Mouse (Mus musculus): ENCODE measurements around the gene Sall1.

Gene Sall1

DNA sequence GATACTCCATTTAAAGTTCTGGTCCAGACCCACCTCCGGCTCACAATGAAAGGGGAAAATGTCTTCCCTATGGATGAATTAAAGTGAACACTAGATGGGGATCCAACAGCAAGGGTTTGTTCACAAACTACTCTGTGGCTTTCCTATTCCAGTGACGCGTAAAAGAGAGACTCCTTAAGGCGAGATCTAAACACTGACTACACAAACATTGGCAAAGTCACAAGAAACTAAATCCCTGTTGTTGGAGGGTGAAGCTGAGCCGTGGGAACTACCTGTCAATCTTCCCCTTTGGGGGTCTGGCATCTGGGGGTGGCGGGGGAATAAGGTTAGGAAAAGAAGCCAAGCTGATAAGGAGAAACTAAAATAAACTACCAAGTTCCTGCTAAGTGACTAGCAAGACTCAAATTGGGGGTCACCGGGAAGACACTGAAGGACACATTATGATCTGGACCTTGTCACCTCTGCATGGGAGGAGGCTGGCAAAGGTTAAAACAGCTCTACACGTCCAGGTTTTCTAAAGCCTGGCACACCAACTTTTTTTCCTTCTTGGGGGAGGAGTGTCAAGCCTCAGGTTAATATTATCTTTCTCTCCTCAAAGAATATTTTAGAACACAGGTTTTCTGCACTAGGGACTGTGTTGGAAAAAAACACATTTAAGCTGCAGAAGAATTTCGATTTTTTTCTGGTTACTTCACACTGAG lies 6.3 kb downstream of the Sall1 start:
- no peak for DNase-seq

DNA sequence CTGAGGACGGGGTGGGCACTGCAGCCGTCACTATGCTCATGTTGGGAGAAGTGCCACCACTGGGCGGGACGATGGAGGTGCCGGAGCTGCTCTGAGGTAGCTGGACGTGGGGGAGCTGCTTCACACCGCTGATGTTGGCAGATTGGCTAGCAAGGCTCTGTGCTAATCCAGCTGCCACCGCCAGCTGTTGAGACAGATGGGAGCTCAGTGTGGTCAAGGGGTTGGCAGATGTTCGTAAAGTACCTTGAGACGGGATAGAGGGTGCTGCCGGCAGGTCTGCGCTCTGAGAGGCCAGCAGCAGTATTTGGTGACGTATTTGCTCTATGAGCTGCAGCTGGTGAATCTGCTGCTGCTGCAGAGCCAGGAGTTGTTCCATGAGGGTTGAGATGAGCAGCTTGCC lies 11.6 kb downstream of the Sall1 start:
- no peak for DNase-seq

DNA sequence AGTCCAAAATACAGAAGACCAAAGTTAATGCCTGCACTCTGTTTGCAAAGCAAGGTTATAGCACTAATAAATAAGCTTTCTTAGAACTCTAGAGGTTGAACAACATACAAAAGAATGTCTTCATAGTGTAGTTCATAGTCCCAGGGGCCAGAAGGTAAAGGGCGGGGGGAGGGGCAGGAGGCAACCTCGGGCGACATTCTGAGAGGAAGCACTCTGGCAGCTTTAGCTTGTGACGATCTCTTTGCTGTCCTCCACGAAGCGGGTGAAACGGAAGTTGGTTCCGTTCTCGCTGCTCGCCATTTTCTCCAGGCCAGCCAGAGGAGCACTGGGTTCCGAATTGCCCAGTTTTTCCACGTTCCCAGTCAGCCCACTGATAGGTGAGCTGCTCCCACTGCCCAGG lies 15.8 kb downstream of the Sall1 start:
- DNase-seq, result no peak

DNA sequence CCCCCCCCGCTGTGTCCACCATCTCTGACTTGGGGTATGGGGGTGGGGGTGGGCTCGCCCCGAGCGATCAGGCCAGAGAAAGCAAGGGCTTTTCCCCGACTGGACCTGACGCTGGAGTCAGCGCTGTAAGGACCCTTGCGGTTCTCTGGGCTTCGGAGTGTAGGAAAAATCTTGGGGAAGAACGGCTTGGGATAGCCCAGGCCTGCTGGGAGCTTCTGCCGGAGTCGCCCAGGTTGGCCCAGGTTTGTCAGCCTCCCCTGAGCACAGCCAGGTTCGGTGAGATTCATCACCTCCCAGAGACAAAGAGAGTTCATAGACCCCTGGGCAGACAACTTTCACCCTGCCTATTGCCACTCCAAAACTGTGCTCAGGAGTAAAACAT lies 17.8 kb downstream of the Sall1 start:
- no peak for DNase-seq

DNA sequence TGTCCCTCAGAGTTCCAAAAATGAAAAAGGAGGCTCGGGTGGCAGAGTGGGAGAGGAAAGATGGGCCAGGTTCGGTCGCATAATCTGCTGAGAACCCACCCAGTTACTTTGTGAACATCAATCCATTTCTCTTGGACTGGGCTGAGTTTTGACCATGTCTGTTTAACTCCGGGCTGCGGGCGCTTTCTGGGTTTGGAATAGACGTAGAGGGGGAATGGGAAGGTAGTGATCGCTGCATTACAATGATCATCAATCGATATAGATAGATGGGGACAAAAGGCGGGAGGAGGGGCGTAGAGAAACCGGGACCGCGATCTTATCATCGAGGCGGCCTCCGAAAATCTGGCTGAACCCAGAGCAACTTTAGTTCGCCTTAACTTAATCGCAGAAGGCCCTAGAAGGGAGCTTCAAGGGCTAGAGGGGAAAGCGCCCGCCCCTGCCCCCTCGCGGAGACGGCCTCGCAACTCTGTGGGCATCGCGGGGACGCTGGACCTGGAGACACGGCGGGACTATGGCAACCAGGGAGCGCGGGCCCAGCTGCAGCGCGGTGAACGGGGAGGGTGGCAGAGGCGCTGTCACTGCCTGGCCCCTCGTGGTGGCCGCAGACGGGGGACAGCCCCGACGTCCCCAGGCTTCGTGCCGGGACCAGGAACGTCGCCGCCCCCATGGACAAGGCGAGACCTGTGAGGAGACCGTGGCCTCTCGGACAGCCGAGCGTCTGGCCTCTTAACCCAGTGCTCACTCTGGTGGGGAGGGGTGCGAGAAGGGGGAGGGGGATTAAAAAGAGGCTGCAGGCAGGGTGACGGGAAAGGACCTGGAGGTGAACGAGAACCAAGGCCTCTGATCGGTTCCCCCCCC lies 18.5 kb downstream of the Sall1 start:
- no peak for DNase-seq

DNA sequence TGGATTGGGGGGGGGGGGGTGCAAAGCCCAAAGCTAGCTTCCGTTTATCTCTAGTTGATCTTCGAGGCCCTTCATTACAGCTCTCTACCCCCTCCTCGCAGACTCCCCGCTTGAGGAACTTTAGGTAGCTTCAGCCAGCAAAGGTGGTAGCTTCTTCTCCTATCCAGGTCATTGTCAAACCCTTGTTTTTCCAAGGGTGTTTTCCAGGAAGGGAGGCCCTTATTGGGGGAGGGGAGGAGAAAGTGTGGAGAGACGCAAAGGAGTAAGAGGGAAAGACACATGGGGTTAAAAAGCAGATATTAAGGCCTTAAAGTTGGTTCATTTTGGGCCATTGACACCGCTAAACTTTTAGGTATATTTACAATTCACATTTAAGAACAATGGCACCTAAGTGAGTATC lies 19.2 kb downstream of the Sall1 start:
- no peak for DNase-seq

DNA sequence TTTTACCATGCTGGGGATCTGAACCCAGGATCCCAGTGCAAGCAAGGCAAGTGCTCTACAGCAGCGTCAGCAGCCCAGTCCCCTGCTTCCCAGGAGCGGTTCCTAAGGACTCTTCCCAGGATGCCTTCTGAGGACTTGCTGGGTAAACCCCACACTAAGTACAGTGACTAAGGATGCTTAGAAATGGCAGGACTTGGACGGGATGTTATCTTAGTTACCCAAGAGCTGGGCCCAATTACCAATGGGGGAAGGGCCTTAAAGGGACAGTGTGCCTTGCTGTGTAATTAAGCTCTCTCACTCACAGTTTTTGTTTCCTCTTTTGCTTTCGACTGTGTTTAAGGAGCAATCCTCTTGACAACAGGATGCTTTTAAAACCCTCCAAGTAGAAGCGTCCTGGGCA lies 22.8 kb downstream of the Sall1 start:
- DNase-seq, result no peak

DNA sequence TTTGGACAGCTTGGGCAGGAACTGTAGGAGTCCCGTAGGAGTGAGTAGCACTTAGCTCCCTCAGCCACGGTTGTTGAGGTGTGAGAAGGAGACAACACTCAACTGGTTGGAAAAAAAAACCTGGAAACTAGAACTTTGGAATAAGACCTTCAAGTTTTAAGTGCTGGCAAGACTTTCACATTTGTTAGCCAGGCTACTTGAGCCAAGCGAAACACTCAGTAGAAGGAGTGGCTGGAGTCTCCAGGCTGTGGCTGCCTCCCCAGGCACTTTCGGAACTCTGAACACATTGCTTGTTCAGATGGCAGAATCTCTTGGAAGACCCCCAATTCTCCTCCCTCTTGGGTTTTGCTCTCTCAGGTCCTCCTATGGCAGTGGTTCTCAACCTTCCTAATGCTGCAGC lies 26.1 kb downstream of the Sall1 start:
- no peak for DNase-seq

DNA sequence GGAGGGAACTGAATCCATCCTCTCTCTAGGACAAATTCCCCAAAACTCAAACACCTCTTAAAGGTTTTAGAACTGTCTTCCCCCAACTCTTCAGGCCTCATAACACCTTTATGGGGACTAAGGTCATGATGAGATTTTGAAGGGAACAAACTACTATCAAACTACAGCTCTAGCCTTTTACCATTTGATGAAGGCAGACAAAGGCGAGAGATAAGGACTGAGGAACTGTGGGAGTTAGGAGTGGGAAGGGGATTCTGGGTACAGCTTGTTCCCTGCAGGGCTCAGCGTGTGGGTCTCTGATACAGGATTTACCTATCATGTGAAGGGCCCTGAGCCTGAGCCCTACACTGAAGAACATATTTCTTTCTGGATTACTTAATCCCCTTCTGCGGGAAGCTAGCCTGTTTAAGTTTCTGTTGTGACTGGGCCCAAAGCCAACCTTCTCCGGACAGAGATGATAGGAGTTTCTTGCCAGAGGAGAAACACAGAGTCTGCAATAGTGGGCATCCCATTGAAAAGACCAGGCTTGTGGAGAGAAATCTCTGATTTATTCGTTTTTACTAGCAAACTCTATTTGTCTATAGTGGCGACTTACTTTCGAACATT lies 27.4 kb downstream of the Sall1 start:
- DNase-seq, result no peak

DNA sequence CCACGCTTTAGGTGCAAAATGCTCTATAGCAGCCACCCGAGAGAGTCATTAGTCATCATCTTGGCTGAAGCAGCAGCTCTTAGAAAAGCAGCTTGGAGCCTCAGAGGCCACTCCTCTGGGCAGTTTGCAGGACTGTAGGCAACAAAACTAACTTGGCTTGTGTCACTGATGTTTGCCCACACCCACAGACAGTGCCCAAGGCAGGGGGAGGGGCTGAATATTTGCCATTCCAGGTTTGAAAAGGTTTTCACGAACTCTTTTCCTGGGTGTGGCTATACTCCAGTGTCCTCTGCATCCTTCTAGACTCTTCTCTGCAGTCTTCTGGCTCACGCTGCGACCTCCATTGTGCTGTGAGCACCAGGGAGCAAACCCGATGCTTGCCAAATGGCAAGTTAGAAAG lies 28.4 kb downstream of the Sall1 start:
- DNase-seq, result no peak

DNA sequence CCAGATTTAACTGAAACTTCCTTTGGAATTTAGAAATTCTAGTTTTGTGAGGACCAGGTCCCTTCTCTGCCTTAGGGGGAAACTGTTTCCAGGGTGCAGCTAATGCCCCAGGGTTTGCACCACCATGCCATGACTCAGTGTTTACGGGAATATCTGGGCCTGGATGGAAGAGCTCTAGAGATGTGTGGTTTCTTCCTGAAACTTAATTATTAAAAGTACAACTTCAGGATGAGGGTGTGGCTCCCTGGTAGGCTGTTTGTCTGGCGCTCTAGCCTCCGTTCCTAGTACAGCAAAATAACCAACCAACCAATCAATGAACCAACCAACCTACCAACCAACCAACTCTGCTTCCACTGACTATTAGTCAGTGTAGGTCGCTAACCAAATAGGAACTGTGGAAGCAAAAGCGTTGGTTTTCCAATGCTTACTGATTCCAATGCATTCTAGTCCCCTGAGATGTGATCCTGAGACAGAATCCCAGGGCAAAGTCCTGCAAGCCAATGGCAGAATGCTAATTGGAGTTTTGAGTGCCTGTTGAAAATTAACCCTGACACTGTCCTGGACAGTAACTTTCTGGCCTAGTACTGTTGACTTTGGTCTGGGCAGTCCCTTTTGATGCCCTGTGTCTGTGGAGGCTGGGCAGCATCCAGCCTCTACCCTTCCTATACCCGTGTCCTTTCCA lies 31.0 kb downstream of the Sall1 start:
- DNase-seq, result no peak

DNA sequence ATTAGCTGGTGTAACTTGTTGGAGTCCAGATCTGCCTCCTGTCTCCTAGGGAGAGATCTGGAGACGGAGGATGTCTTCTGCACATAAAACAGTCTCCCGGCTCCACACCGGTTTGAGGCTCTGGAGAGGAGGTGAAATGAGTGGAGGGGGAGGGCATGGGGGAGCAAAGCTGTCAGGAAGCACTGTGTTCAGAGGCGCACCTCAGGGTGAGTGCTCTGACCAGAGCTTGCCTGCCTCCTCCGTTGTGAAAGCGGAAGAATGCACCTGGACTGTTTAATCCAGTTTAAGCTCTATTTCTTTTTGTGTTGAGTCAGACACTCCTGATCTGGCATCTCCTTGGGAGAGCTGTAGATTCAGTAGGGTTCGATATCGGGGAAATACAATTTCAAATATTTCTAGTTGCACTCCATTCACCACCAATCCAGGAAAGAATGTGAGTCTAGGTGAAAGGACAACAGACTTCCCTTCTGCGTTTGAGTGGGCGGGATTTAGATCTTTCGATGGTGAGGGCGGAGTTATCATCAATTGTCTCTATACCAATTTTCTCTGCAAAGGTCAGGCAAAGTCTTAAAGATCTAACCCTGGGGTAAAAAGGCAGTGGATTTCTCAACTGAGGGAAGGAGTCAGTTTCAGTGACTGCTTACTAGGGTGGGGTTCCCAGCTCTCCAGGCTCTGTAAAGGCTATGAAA lies 31.8 kb downstream of the Sall1 start:
- DNase-seq, result no peak

DNA sequence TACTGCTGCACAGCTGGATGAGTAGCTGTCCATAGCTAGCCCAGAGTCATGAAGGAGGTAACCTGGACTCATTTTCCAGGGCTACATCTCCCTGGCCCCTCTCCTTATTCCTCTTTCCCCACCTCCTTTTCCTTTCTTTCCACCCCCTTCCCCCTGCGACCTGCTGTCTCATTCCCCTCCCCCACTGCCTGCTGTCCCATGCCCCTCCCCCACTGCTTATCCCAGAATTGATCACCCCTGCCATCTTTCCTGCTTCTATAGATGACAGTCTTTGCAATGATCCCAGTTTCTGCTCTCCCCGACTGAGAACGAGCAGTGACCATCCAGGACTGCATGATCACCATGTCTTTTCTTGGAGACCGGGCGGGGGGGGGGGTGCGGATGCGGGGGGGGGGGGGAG lies 35.2 kb downstream of the Sall1 start:
- no peak for DNase-seq

DNA sequence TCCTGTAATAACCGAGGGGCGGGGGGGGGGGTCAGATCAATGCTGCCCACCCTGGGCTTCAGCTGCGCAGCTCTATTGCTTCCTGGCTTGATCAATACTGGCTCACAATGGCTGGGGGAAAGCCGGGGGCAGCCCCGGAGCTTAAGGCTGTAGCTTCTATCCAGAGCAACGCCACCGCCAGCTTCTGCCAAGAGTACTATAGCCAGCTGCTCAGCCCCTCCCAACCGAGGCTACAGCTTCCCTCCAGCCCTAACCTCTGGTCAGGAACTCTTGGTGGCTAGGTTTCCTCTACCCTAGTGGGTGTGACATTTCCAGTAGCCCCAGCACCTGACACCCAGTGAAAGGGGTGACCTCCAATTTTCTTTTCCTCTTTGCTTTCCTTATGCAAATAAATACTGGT lies 36.8 kb downstream of the Sall1 start:
- DNase-seq, result no peak

DNA sequence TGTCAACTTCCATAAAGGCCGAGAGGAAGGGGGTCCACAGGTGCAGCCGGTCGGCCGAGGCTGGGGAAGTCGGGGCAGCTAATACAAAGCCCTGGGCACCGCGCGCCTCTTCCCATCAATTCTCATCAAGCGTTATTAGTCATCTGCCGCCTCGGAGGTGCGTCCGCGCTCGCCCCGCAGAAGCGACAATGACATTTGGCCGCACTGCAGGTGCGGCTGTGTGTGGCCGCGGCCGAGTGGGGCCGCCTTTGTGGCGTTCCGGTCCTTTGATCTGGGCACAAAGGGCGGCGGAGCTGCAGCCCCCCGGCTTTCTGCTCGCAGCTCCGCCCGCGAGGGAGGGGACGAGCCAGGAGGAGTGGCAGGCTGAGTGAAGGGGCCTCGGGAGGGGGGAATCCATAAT lies 37.5 kb downstream of the Sall1 start:
- no peak for DNase-seq

DNA sequence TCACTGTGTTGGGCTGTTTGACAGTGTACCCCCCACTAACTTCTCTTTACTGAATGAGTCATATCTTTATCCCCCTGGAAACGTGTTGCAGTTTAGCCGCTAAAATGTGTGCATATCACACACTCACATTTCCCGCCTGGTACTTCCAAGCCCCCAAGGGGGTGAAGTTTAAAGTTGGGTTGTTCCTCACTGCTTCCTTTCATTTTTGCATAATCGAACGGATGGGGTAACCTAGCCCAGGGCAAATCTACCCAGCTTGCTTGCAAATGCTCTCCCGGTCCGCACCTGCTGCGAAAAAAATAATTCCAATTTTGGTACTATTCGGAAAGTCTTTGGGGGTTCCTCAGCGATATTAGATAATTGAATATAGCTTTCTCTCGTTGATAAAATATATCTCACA lies 38.2 kb downstream of the Sall1 start:
- DNase-seq, result no peak

DNA sequence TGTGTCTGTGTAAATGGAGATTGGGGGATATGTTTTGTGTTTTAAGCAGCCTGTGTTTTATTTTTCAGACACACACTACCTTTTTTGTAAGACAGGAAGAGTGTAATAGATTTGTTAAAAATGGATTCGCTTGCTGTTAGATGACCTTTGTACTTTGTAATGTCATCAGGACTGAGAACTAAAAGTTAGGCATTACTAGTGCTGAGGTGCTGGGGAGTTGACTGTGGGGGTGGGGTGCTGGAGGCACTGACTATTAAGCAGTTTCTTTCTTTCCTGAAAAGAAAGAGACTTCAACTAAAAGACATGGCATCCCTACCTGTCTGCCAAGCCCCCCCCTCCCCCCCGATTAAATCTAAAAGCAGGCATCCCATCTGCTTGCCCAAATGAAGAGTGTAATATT lies 39.9 kb downstream of the Sall1 start:
- DNase-seq, result no peak

DNA sequence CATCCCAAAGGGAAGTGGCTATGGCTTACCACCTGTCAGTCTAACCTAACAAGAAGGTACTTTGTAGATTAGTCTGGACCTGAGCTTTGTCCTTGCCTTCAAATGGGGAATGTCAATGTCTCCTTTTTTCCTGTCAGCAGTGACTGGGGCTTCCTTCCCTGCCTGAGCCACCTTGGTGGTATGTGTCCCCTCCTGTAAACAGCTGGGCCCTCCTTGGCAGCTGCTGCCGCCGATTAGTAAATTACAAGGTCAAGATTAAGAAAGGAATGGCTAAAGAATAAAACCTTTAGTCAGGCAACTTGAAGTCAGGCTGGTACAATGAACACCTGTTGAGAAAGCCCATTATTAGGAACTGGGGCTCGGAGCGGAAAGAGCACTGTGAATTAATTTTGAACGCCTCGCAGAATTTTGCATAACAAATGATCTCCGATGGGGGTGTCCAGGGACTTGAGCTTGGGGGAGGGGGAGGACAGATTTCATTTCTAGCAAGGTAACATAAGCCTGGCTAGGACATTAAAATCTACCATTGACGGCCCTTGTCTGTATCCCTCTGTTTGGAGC lies 40.5 kb downstream of the Sall1 start:
- no peak for DNase-seq

DNA sequence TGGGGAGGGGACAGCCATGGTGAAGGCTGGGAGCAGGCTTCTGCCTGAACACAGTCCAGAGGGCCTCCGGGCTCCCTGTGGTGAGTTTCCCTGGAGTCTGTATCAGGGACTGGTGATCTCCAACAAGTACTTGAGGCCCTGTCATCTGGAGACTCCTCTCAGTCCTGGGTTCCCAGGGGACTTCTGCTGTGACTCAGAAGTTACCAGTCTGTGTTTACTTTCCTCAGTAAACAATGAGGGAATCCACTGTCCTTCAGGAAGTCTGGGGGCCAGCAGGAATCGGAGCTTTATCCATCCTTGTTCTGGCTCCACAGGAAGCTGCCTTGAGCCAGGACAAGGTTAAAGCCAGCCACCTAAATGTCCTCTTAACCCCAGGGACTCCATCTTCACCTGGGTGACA lies 41.8 kb downstream of the Sall1 start:
- no peak for DNase-seq

DNA sequence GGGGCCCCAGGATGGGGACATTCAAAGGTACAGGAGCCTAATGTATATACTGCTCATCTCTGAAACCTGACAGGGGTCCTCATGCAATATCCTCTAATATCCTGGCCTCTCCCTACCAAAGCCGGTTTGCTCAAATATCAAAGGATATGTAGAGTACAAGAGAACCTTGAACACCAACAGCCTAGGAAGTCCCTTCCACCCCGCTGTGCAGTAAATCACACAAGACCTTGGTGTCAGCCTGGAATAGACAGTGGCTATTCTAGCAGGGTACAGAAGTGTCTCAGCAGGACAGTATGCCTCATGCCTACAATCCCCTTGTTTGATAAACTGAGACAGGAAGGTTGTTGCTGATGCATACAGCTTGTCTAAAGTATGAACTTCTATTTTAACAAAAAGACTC lies 46.7 kb downstream of the Sall1 start:
- no peak for DNase-seq

DNA sequence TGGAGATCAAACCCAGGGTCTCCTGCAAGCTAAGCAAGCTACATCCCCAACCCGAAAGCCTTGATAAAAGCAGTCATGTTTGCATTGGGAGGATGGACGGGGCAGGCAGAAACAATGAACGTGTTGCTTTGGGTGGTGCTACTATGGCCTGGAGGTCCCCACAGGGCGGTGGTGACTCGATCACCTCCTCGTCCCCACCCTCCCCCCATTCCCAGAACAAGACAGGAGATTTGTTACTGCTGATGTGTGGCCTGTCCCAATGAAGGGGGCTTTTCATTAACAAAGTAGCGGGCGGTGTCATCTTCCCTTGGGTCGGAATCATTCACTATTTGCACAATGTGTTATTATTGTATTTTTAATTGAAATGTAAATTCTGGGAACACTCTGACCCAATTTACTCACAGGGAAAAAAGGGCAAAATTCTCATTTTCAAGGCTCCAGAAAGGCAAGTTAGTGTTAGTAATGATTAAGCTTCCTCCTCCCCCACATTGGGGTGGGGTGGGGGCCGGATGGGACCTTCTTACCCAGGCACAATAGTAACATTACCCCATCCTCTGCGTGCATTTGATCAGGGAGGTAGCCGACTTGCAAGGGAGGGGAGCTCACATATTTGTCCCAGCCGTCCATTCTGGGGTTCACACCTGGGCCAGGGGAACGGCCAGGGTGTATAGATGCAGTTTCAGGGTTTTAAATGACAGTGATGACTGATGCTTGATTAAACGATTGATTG lies 52.0 kb downstream of the Sall1 start:
- no peak for DNase-seq

DNA sequence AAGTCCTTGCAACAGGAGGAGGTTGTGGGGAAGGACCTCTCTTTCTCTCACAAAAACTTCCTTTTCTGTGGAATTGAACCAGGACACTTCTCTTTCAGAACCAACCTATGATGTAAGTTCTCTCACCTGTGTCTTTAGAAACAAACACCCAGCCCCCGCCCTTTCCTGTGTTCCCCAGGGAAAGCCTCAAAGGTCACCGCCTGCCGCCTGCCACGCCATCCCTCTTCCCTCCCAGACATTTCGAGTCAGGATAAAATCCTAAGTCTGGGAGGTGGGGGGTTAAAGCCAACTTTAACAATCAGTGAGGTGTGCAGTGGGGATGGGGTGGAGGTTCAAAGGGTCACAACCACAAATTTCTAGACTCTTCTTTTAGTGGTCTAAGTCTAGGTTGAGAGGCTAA lies 52.8 kb downstream of the Sall1 start:
- no peak for DNase-seq
